Mouse (Mus musculus): ENCODE results near the gene Armc2. TPM values are rescaled to one million over a fixed set of nuclear protein-coding genes. Genes with fewer than 3 reads are reported as not detected.

Gene Armc2
- polyA plus RNA-seq, 1 experiment, result 2.9 TPM

DNA sequence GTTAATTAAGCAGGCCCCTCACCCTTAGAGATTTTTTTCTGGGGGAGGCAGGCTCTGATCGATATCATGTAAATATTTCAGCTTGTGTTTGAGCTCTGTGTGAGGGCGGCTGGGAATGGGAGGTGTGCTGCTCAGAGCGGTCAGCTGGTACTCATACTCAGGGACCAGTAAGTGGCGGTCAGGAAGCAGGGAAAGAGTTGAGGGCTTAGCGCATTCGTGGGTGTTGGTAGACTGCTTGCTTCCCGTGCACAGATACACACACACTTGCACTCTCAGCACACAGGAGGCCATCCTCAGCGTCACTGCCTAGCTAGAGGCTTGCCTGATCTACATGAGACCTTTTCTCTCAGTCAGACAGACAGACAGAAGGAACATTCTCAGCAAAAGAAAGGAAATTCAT, 116.8 kb downstream of the Armc2 start:
- H3K27ac ChIP-seq (ENCODE audit: insufficient read depth, low read length), result no peak overlapping the region
- no peak overlapping the region for H3K4me3 ChIP-seq (ENCODE audit: insufficient read depth, low read length)
- no peak for TF ChIP-seq POLR2A (IDR thresholded peaks at IDR 0.05; ENCODE audit: low read depth, low read length)
- no peak for TF ChIP-seq CTCF (IDR thresholded peaks at IDR 0.05; ENCODE audit: borderline replicate concordance, insufficient read depth, low read length)
- no peaks in the 10 kb centered on the region for H3K4me1 ChIP-seq (ENCODE audit: control insufficient read depth, insufficient read depth, low read length)

DNA sequence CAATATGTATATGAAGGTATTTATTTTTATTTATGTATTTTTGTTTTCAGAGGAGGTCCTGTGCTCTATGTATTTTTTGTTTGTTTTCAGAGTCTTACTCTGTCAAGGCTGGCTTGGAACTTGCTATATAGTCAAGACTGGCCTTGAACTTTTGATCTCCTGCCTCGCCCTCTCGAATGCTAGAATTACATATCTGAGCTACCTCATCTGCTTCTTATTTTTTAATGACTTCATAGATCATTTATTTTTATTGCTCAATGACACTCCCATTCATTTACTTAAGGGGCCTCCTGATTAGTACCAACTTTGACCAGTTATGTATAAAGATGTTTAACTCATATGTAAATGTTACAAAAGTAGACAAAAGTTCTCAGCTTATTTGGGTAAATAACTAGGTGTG, 121.4 kb downstream of the Armc2 start:
- TF ChIP-seq CTCF (IDR thresholded peaks at IDR 0.05; ENCODE audit: borderline replicate concordance, insufficient read depth, low read length) (no peak), POLR2A (IDR thresholded peaks at IDR 0.05; ENCODE audit: low read depth, low read length) (no peak)
- no peak overlapping the region for H3K27ac ChIP-seq (ENCODE audit: insufficient read depth, low read length)
- H3K4me3 ChIP-seq (ENCODE audit: insufficient read depth, low read length), result no peak overlapping the region

DNA sequence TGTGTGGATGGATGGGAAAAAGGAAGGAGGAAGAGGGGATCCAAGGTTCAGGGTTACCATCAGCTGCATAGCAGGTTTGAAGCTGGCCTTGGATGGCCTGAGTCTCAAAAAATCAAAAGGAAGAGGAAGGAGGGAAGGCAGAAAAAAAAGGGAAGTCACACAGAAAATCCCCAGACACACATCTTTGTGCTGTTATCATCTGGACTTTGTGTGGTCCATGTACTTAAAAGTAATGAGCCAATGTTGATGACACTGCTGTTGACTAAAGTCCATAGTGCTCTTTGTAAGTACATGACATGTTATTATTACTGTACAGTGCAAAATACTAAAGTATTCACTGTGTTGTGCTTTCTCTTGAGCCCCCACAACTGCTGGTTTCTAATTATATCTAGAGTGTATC, 121.8 kb downstream of the Armc2 start:
- H3K4me1 ChIP-seq (ENCODE audit: control insufficient read depth, insufficient read depth, low read length), result peaks cover 5% of the 10 kb centered on the region; the same call in 1 of the 2 replicates
- no peak overlapping the region for H3K27ac ChIP-seq (ENCODE audit: insufficient read depth, low read length)
- no peak overlapping the region for H3K4me3 ChIP-seq (ENCODE audit: insufficient read depth, low read length)
- no peak for TF ChIP-seq CTCF (IDR thresholded peaks at IDR 0.05; ENCODE audit: borderline replicate concordance, insufficient read depth, low read length)
- no peak for TF ChIP-seq POLR2A (IDR thresholded peaks at IDR 0.05; ENCODE audit: low read depth, low read length)

More for the DNA sequence above, 121.4 kb downstream of the Armc2 start:
- H3K4me1 ChIP-seq (ENCODE audit: control insufficient read depth, insufficient read depth, low read length), result peaks cover 5% of the 10 kb centered on the region; the same call in 1 of the 2 replicates

DNA sequence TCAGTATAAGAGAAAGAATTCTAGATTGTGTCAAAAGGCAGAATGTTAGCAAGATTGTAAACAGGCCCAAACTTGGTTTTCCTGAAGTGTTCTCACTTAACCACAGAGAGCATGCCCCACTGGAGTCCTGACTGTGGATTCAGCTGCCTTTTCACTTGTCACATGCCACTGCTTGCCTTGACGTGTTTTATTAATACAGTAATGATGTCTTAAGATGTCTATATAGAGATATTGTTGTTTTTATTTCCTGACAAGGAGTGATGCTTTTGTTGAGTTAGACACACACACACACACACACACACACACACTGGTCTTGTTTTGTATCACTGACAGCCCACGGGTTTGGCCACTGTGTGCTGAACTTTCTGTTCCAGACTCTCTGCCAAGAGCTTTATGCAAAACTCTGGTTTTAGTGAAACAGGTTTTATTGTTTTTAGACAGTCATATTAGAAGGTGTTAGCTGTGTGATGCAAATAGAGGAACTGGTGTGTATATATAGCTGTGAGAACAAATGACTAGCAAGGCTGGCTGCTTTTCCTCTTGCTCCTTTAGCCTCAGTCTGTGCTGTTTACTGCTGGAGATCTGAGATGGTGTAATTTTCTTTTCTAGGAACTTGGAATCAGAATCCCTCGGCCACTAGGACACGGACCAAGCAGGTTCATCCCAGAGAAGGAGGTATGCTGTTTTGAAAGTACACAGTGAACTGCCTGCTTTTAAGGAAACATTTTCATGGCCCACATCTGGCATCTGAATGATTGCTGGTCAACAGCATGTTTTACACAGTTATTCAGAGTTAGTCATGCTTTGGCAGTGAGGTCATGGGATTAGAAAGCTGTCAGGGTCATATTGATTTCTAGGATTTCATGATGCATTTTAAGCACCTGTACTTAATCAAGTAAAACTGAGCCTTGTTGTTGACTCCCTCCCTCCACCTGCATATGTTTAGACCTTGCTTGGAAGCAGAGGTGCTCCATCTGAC, 124.5 kb downstream of the Armc2 start:
- TF ChIP-seq POLR2A (IDR thresholded peaks at IDR 0.05; ENCODE audit: low read depth, low read length) (no peak), CTCF (IDR thresholded peaks at IDR 0.05; ENCODE audit: borderline replicate concordance, insufficient read depth, low read length) (no peak)
- Histone ChIP-seq H3K27ac (ENCODE audit: insufficient read depth, low read length) (peak overlapping the region; percentile 40; the same call in 1 of the 2 replicates), H3K4me3 (ENCODE audit: insufficient read depth, low read length) (no peak overlapping the region), H3K4me1 (ENCODE audit: control insufficient read depth, insufficient read depth, low read length) (peaks cover 5% of the 10 kb centered on the region; the same call in 1 of the 2 replicates)

DNA sequence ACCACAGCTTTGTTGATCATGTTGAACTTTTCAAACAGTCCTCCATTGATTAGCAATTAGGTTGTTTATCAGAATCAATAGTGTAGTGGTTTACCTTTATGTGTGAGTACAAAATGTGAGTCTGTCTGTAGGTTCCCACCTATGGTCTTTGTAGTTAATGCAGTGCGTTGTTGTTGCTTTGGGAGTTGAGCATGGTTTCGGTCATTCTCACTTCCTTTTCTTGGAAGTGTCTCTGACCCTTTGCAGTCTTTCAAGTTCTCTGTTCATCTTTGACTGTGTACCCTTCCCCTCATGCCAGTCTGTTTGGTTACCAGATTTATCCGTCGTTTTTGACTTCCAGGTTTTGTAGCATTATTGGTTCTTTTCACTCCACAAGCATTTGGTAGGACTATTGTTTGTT, 126.9 kb downstream of the Armc2 start:
- no peak overlapping the region for H3K27ac ChIP-seq (ENCODE audit: insufficient read depth, low read length)
- TF ChIP-seq POLR2A (IDR thresholded peaks at IDR 0.05; ENCODE audit: low read depth, low read length) (no peak), CTCF (IDR thresholded peaks at IDR 0.05; ENCODE audit: borderline replicate concordance, insufficient read depth, low read length) (no peak)
- H3K4me3 ChIP-seq (ENCODE audit: insufficient read depth, low read length), result no peak overlapping the region
- H3K4me1 ChIP-seq (ENCODE audit: control insufficient read depth, insufficient read depth, low read length), result peaks cover 5% of the 10 kb centered on the region; the same call in 1 of the 2 replicates

DNA sequence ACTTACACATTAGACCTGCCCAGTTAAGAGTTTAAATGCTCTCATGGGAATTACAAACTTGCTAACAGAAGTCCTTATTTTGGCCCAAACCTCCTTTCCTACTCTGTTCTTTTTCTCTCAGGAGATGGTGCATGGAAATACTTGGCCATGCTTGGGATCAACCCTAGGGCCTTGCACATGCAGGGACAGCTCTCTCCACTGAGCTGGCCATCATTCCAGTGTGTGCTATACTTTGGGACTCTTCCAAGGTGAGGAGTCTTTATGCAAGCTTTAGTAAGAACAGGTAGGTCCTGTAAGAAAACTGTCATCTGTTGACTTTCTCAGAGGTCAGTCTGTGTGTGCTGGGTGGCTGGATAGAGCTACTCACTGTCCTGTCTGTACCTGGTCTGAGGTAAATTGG, 127.7 kb downstream of the Armc2 start:
- Histone ChIP-seq H3K4me3 (ENCODE audit: insufficient read depth, low read length) (no peak overlapping the region), H3K4me1 (ENCODE audit: control insufficient read depth, insufficient read depth, low read length) (peaks cover 5% of the 10 kb centered on the region; the same call in 1 of the 2 replicates), H3K27ac (ENCODE audit: insufficient read depth, low read length) (no peak overlapping the region)
- TF ChIP-seq POLR2A (IDR thresholded peaks at IDR 0.05; ENCODE audit: low read depth, low read length) (no peak), CTCF (IDR thresholded peaks at IDR 0.05; ENCODE audit: borderline replicate concordance, insufficient read depth, low read length) (no peak)

DNA sequence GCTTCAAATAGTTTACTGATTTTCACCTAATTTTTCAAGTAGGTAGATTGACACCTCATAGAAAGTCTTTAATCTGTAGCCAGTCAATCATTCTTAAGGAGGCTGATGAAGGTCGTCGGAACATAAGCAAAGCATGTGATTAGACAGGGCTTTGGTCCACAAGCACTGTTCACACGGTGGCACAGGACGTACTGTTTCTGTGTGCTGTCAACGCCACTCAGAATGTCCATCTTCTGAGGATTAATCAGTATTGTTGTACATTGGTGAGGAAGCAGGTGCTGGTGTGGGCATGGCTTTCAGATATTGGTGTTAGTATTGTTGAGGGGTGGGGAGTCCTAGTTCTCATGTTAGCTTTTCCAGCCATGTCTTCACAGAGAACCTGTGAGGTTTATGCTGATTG, 128.7 kb downstream of the Armc2 start:
- TF ChIP-seq CTCF (IDR thresholded peaks at IDR 0.05; ENCODE audit: borderline replicate concordance, insufficient read depth, low read length) (no peak), POLR2A (IDR thresholded peaks at IDR 0.05; ENCODE audit: low read depth, low read length) (no peak)
- Histone ChIP-seq H3K4me1 (ENCODE audit: control insufficient read depth, insufficient read depth, low read length) (peaks cover 5% of the 10 kb centered on the region; the same call in 1 of the 2 replicates), H3K27ac (ENCODE audit: insufficient read depth, low read length) (no peak overlapping the region), H3K4me3 (ENCODE audit: insufficient read depth, low read length) (no peak overlapping the region)

DNA sequence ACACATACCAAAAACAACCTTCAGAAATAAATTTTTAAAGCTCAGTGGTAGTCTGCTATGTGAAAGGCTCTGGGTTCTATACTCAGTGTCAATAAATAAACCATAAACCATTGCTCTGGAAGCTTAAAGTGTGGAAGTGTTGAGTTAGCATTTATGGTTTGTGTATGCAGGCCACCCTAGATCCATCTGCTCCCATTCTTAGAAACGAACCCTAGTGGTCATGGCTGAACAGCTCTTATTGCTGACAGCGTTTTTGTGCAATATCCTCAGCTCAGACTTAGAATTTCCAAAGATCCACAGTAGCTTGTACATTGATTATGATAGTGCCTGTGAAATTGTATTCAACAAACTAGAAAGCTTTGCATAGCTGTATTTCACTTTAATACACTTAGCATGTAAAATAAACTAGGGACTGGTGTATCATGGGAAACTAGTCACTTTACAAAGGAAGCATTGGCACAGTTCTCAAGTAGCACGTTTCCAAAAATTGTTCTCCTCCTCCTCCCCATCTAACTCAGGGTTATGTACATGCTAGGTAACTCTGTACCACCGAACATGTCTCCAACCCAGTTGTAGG, 129.8 kb downstream of the Armc2 start:
- TF ChIP-seq CTCF (IDR thresholded peaks at IDR 0.05; ENCODE audit: borderline replicate concordance, insufficient read depth, low read length) (no peak), POLR2A (IDR thresholded peaks at IDR 0.05; ENCODE audit: low read depth, low read length) (no peak)
- Histone ChIP-seq H3K4me1 (ENCODE audit: control insufficient read depth, insufficient read depth, low read length) (0 out of 2 replicates have a peak, but pooled peaks cover 2% of the 10 kb centered on the region), H3K4me3 (ENCODE audit: insufficient read depth, low read length) (no peak overlapping the region), H3K27ac (ENCODE audit: insufficient read depth, low read length) (no peak overlapping the region)

DNA sequence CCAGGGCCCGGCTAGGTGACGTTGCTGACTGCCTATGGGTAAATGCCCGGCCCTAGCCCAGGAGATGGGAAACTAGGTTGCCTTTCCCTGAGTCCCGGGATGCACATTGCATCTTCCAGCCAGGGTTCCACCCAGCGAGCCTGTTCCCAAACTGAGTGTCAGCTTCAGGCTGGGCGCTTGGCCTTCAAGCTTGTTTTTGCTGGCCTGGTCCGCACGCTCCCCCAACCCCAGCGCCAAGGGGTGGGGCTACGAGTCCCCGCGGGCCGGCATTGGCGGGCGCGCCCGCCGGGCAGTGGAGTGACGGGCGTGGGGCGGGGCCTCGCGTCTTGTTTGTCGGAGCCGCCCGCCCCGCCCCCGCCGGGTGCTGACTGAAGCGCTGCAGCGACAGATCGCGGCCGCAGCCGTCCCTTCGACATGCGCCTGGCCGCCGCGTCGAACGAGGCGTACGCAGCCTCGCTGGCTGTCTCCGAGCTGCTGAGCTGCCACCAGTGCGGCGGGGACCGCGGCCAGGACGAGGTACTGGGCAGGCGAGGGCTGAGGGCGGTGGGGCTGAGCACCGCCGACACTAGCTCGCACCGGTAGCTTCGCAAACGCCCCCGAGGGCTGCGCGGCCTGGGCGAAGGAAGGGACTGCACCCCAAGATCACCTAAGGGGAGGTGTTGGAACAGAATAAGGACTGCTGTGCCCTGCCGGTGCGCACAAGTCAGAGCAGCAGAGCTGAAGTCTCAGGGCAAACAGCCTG, 131.0 kb downstream of the Armc2 start:
- H3K27ac ChIP-seq (ENCODE audit: insufficient read depth, low read length), result peak overlapping the region; percentile 39

More for the DNA sequence above, 131.0 kb downstream of the Armc2 start:
- TF ChIP-seq POLR2A (IDR thresholded peaks at IDR 0.05; ENCODE audit: low read depth, low read length) (peak; percentile 70), CTCF (IDR thresholded peaks at IDR 0.05; ENCODE audit: borderline replicate concordance, insufficient read depth, low read length) (no peak)
- peak overlapping the region; percentile 61 for H3K4me3 ChIP-seq (ENCODE audit: insufficient read depth, low read length)
- 0 out of 2 replicates have a peak, but pooled peaks cover 2% of the 10 kb centered on the region for H3K4me1 ChIP-seq (ENCODE audit: control insufficient read depth, insufficient read depth, low read length)
